Mouse (Mus musculus) spleen, postnatal 10 days (tissue): ENCODE measurements around the gene She.

Experiments used
- DNase-seq, 2 experiments: peaks; one replicate each; pipeline ENCODE4 v3.0.0; 2021 to 2022; ENCODE audit warnings: low spot score in 2 of 2

The She gene

GRCm38 (mm10) chr3:89882556-89883181 is 51.5 kb downstream of the She start:
- DNase-seq, result no peak

- no peak for DNase-seq
These were observed 52.4 kb downstream of the She start for GRCm38 (mm10) chr3:89883582-89884041.

GRCm38 (mm10) chr3:89885766-89886165 is 54.6 kb downstream of the She start:
- DNase-seq, result no peak

GRCm38 (mm10) chr3:89887582-89888230 is 56.5 kb downstream of the She start:
- DNase-seq, result no peak

GRCm38 (mm10) chr3:89889841-89890430 is 58.8 kb downstream of the She start:
- no peak for DNase-seq

- no peak for DNase-seq
These were observed 60.5 kb downstream of the She start for GRCm38 (mm10) chr3:89891696-89892095.

- DNase-seq, result no peak
These were observed 61.4 kb downstream of the She start for GRCm38 (mm10) chr3:89892517-89893106.

- no peak for DNase-seq
These were observed 65.4 kb downstream of the She start for GRCm38 (mm10) chr3:89896571-89896970.

GRCm38 (mm10) chr3:89897204-89897796 is 66.1 kb downstream of the She start:
- DNase-seq, result no peak

- DNase-seq, result no peak
These were observed 66.8 kb downstream of the She start for GRCm38 (mm10) chr3:89898011-89898410.

- DNase-seq, result no peak
These were observed 67.8 kb downstream of the She start for GRCm38 (mm10) chr3:89898870-89899510.

- no peak for DNase-seq
These were observed 68.3 kb downstream of the She start for GRCm38 (mm10) chr3:89899511-89899908.

GRCm38 (mm10) chr3:89907846-89908245 is 76.7 kb downstream of the She start:
- no peak for DNase-seq
